Mouse (Mus musculus) forebrain, embryonic 10.5 days (tissue): ENCODE data around the gene Abi3. TPM values are rescaled to one million over a fixed set of nuclear protein-coding genes. Genes with fewer than 3 reads are reported as not detected.
"Not testable (repeated sequence)": the region's sequence is repeated elsewhere in the genome, so short reads cannot be mapped to it uniquely, and the experiment has no call there.

Experiments
- DNase-seq: peaks from one replicate; pipeline ENCODE4 v3.0.0-alpha.2; 2017; ENCODE audit warnings: low spot score; ENCODE audit errors: extremely low spot score
- H3K27ac ChIP-seq: fragments of 300-500 bp; sonication (generic); 2 replicates; pipeline ENCODE4 v1.5.1; 2016; ENCODE audit warnings: mild to moderate bottlenecking
- H3K27me3 ChIP-seq: fragments of 300-500 bp; sonication (generic); 2 replicates; pipeline ENCODE4 v1.6.1; 2016; ENCODE audit warnings: mild to moderate bottlenecking; ENCODE audit not compliant: poor library complexity, severe bottlenecking
- H3K36me3 ChIP-seq: fragments of 300-500 bp; sonication (generic); replicated peaks from 2 replicates; pipeline ENCODE4 v1.6.1; 2016; ENCODE audit warnings: mild to moderate bottlenecking, moderate library complexity
- H3K4me1 ChIP-seq: fragments of 300-500 bp; sonication (generic); 2 replicates; pipeline ENCODE4 v1.6.1; 2016
- H3K4me3 ChIP-seq: fragments of 300-500 bp; sonication (generic); 2 replicates; pipeline ENCODE4 v1.5.1; 2016; ENCODE audit warnings: mild to moderate bottlenecking, moderate library complexity
- H3K9me3 ChIP-seq: fragments of 300-500 bp; sonication (generic); 2 replicates; pipeline ENCODE4 v1.6.1; 2016; ENCODE audit warnings: mild to moderate bottlenecking, moderate library complexity
- WGBS: fragments of 180-500 bp; shearing (Covaris S2); methylation state at CpG from one replicate; pipeline ENCODE4 v1.1.7; 2016; 5-methylcytosine and 5-hydroxymethylcytosine counted together
- polyA plus RNA-seq: library from polyadenylated mRNA; unstranded; fragments of >200 nt; fragmentation: Nextera tagmentation; extraction: Ambion mirVana; gene quantifications from 2 replicates; pipeline ENCODE4 v1.2.1, GENCODE M21; 2016

Abi3 gene
- polyA plus RNA-seq, result 2.3 and 4.6 TPM in 2 replicates

GRCm38 (mm10) chr11:95842074-95842681 lies at the start of gene Abi3:
TSS of gene Abi3 (minus strand) at chr11:95842476.
- DNase-seq, result no peak
- H3K27ac ChIP-seq, result peak within 1 kb of the TSS; percentile 56
- 15% methylated on average over 11 of the region's 11 CpGs for WGBS
- peaks cover 47% of the 10 kb centered on the region for H3K27me3 ChIP-seq
- no peaks in the 10 kb centered on the region for H3K36me3 ChIP-seq
- H3K4me1 ChIP-seq, result peaks cover 9% of the 10 kb centered on the region
- peak within 1 kb of the TSS; percentile 10 for H3K4me3 ChIP-seq
- H3K9me3 ChIP-seq, result no peaks in the 10 kb centered on the region

DNA sequence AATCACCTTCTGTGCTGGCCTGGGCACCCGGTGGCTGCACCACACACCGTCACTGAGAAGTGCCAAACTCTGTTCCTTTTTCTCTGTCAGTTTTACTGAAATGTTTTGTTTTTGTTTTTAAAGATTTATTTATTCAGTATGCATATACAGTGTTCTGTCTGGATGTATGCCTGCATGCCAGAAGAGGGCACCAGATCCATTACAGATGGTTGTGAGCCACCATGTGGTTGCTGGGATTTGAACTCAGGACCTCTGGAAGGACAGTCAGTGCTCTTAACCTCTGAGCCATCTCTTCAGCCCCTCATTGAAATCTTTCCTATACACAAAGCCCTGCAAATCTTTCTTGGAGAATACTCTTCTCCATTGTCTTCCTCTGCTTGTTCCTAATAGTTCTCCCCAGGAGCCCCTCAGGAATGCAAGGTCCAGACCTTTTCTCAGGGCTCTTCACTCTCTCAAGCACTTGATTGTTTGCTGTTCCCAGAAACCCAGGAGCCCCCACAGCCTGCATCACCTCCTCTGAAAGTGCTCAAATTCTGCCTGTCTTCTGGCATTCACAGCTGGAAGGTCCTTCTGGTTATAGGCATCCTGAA lies 48.3 kb upstream of the Abi3 start:
- Histone ChIP-seq H3K4me3 (no peak overlapping the region), H3K4me1 (no peaks in the 10 kb centered on the region), H3K27me3 (no peaks in the 10 kb centered on the region), H3K27ac (no peak overlapping the region), H3K9me3 (peaks cover 3% of the 10 kb centered on the region; the same call in 1 of the 2 replicates), H3K36me3 (no peaks in the 10 kb centered on the region)
- no peak for DNase-seq
- WGBS, result 66% methylated on average over 2 of the region's 2 CpGs

DNA sequence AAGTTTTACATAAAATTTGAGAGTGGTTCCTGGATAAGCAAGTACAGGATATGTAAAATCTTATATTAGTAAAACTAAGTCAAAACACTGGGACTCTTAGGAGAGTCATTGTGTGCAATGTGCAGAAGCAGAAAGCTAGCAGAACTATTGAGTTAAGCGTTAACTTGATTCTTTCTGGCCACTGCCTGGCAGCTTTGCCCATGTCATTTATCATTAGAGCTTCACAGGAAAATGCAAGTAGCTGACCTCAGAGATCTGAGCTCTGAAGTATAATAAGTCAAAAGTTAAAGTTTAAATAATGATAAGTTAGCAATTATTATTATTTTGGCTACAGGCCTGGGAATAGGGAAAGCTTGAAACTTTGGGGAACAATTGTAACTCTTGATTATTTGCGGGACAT lies 37.6 kb upstream of the Abi3 start:
- not testable (repeated sequence) for H3K36me3 ChIP-seq, H3K4me1 ChIP-seq
- 89% methylated on average over 2 of the region's 2 CpGs for WGBS

DNA sequence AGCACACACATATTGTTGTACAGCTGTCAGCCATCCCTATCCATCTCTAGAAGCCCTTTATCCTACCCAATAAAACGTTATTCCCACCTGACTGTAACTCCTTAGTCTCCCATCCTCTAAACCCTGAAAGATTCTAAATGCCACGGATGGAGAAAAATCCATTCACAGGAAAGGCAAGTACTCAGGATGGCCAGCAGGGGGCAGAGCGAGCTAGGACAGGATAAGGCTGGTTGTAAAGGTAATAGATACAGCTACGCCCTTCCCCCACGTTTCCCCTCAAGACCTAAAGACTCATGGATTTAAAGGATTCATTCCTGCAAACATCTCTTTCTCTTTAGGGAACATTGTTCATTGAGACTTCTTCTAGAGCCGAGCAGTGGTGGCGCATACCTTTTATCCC lies 34.0 kb upstream of the Abi3 start:
- 22% methylated on average over 7 of the region's 7 CpGs for WGBS
- DNase-seq, result peak; percentile 57
- H3K36me3 ChIP-seq, result no peaks in the 10 kb centered on the region
- no peaks in the 10 kb centered on the region for H3K9me3 ChIP-seq
- H3K27ac ChIP-seq, result no peak overlapping the region
- H3K27me3 ChIP-seq, result peaks cover 10% of the 10 kb centered on the region; the same call in 1 of the 2 replicates
- no peaks in the 10 kb centered on the region for H3K4me1 ChIP-seq
- peak overlapping the region; percentile 27; the same call in 1 of the 2 replicates for H3K4me3 ChIP-seq

More for the DNA sequence above, 37.6 kb upstream of the Abi3 start:
- DNase-seq, H3K4me3 ChIP-seq, H3K27ac ChIP-seq, H3K9me3 ChIP-seq: not testable (repeated sequence)
- peaks cover 15% of the 10 kb centered on the region; the same call in 1 of the 2 replicates for H3K27me3 ChIP-seq

- Histone ChIP-seq H3K36me3 (no peaks in the 10 kb centered on the region), H3K27me3 (peaks cover 5% of the 10 kb centered on the region; the same call in 1 of the 2 replicates), H3K27ac (no peak overlapping the region), H3K4me1 (no peaks in the 10 kb centered on the region), H3K4me3 (peak overlapping the region; percentile 27; the same call in 1 of the 2 replicates), H3K9me3 (no peaks in the 10 kb centered on the region)
- DNase-seq, result no peak
- WGBS, result 28% methylated on average over 9 of the region's 9 CpGs
Measured at GRCm38 (mm10) chr11:95875804-95876203, 33.5 kb upstream of the Abi3 start.

DNA sequence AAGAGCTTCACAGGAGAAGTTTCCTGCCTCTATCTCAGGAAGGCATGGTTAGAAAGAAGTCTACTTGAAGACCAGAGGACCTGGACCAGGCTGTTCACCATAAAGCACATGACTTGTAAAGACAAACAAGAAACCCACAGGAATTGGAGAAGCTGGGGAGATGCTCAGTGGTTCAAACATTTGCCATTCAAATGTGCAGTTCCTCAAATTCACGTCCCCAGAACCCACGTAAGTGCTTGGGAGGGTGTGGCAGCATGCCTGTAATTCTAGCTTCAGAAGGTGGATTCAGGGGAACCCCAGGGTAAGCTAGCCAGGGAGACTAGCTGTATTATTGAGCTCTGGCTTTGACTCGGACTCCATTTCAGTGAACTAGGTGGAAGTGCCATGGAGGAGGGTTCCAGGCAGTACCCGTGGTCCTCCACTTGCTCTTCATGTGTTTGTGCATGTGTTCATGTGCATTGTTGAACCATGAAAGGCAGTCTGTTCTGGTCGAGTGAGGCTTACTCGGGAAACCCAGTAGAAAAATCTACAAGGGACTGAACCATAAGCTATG lies 27.7 kb upstream of the Abi3 start:
- Histone ChIP-seq H3K4me1 (no peaks in the 10 kb centered on the region), H3K4me3 (no peak overlapping the region), H3K27me3 (no peaks in the 10 kb centered on the region), H3K36me3 (no peaks in the 10 kb centered on the region), H3K9me3 (no peaks in the 10 kb centered on the region), H3K27ac (no peak overlapping the region)
- DNase-seq, result no peak
- WGBS, result 79% methylated on average over 6 of the region's 6 CpGs

- Histone ChIP-seq H3K4me1 (no peaks in the 10 kb centered on the region), H3K27me3 (no peaks in the 10 kb centered on the region), H3K27ac (no peak overlapping the region), H3K36me3 (no peaks in the 10 kb centered on the region), H3K9me3 (no peaks in the 10 kb centered on the region), H3K4me3 (no peak overlapping the region)
- DNase-seq, result no peak
- WGBS, result 82% methylated on average over 4 of the region's 4 CpGs
Measured at GRCm38 (mm10) chr11:95869442-95869841, 27.2 kb upstream of the Abi3 start.

DNA sequence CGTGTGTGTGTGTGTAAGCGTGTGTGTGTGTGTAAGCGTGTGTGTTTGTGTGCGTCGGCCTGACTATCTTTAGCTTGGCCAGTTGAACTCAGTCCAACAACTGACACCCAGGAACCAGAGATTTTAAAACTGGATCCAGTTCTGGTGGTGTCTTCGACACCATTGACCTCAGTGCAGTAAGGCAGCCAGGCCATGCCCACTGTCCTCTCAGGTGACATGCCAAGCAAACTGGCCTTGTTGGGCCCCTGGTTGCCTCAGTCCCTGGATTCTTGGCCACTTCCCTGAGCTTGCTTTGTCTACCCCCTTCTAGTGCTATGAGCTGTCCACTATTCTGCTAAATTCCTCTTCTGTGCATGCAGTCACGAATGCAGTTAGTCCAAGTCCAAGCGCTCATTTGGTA lies 19.1 kb upstream of the Abi3 start:
- no peaks in the 10 kb centered on the region for H3K36me3 ChIP-seq
- DNase-seq, result no peak
- peaks cover 23% of the 10 kb centered on the region for H3K4me1 ChIP-seq
- no peaks in the 10 kb centered on the region for H3K9me3 ChIP-seq
- no peak overlapping the region for H3K27ac ChIP-seq
- H3K4me3 ChIP-seq, result no peak overlapping the region
- 96% methylated on average over 8 of the region's 8 CpGs for WGBS
- no peaks in the 10 kb centered on the region for H3K27me3 ChIP-seq

GRCm38 (mm10) chr11:95860071-95860490 lies 17.8 kb upstream of the Abi3 start:
- Histone ChIP-seq H3K9me3 (no peaks in the 10 kb centered on the region), H3K27me3 (no peaks in the 10 kb centered on the region), H3K4me3 (peak overlapping the region; percentile 79), H3K36me3 (no peaks in the 10 kb centered on the region), H3K4me1 (peaks cover 23% of the 10 kb centered on the region), H3K27ac (peak overlapping the region; percentile 91)
- WGBS, result 56% methylated on average over 3 of the region's 3 CpGs
- DNase-seq, result no peak

DNA sequence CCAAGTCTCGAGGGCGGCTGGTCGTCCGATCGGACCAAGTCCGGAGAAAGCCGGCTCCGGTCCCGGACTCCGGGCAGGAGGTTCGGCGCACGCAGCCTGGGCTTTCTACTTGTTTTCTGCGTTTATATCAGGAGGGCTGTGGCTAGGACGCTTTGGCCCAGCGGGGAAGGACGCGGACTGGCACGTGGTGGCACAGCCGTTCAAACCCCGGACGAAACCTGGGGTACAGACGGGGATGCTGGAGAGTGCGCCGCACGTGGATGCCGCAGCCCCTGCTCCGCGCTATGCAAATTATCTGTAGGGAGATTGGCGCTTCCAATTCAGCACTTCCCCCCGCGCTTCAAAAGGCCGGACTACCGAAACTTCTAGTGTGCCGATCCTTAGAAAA lies 17.2 kb upstream of the Abi3 start:
- no peaks in the 10 kb centered on the region for H3K27me3 ChIP-seq
- peaks cover 23% of the 10 kb centered on the region for H3K4me1 ChIP-seq
- peak; percentile 80 for DNase-seq
- 0 out of 2 replicates have a peak, but pooled peaks cover under 1% of the 10 kb centered on the region for H3K9me3 ChIP-seq
- H3K27ac ChIP-seq, result peak overlapping the region; percentile 91
- WGBS, result under 1% methylated on average over 35 of the region's 35 CpGs
- H3K4me3 ChIP-seq, result peak overlapping the region; percentile 79
- H3K36me3 ChIP-seq, result no peaks in the 10 kb centered on the region

GRCm38 (mm10) chr11:95858528-95859467 lies 16.5 kb upstream of the Abi3 start:
- DNase-seq, result peak; percentile 96
- Histone ChIP-seq H3K27me3 (no peaks in the 10 kb centered on the region), H3K9me3 (peaks cover 4% of the 10 kb centered on the region; the same call in 1 of the 2 replicates), H3K4me1 (peaks cover 23% of the 10 kb centered on the region), H3K36me3 (no peaks in the 10 kb centered on the region), H3K27ac (peak overlapping the region; percentile 91), H3K4me3 (peak overlapping the region; percentile 79)
- under 1% methylated on average over 58 of the region's 58 CpGs for whole genome bisulfite sequencing

DNA sequence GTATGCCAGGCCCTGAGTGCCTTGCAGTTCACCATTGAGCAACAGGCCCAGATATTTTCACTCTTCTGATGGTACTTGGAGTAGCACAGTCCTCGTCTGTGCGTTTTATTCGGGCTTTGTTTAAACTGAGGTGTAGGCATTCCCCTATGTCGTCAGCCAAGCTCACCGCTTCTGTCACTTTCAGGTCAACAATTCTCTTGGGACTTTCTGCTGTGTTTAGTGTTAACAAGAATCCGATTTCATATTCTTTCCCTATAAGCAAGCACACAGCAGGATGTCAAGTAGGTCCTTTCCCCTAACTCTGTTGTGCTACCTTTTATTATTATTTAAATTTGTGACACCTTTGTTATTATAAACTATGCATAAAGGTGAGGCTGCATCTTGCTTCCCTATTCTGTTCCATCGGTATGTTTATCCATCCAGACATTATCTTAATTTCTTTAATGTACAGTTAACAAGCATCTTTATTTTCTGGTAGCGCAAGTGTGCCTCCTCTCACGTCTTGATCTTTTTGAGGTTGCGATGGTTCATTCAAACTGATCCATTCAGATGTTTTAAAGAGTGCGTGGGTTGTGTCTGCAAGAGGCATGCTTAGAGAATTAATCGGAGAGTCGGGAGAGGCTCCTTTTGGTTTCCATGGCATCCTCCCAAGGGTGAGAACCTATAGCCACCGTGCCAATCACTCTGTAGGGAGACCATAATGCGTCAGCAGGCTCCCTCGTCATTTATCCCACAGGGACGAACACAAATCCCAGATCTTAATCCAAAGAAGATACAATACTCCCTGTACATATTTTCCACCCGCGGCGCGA lies 15.6 kb upstream of the Abi3 start:
- no peak for DNase-seq
- WGBS, result 22% methylated on average over 21 of the region's 21 CpGs
- Histone ChIP-seq H3K4me1 (peaks cover 23% of the 10 kb centered on the region), H3K27me3 (no peaks in the 10 kb centered on the region), H3K9me3 (peaks cover 4% of the 10 kb centered on the region; the same call in 1 of the 2 replicates), H3K27ac (peak overlapping the region; percentile 91), H3K36me3 (no peaks in the 10 kb centered on the region), H3K4me3 (peak overlapping the region; percentile 79)
